Mouse (Mus musculus): ENCODE results near the gene Prkaca.

DNA sequence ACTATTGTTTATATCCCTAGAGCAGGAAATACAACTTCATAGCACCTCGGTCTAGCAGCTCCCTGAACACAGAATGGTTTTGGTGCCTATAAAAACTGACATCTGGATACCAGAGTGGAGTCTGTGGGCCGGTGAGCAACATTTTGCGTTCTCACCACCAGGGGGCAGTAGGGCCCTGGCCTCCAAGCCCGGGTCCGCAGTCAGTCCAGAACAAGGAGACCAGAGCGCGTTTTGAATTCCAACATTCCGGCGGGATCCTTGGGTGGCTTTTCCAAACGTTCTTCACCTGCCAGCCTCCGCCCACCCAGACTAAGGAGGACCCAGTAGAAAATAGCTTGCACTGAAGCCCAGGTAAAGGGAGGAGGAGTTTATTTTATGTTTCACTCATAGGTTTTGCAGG lies 37.1 kb downstream of the Prkaca start:
- TF ChIP-seq CTCF (IDR thresholded peaks at IDR 0.05 in 2 of 3, conservative IDR thresholded peaks at IDR 0.05 in 1 of 3; ENCODE audit: control insufficient read depth in 1 of 3, insufficient read depth in 1 of 3, low read depth in 2 of 3, low read length in 3 of 3, poor library complexity in 1 of 3, severe bottlenecking in 1 of 3) (peak; percentile 66 to 94 (median 90)), GABPA (IDR thresholded peaks at IDR 0.05; ENCODE audit: low read depth, low read length) (no peak), POLR2A (IDR thresholded peaks at IDR 0.05; ENCODE audit: control insufficient read depth in 1 of 2, insufficient read depth in 1 of 2, low read depth in 1 of 2, low read length in 2 of 2, poor library complexity in 1 of 2) (no peak), TBP (IDR thresholded peaks at IDR 0.05; ENCODE audit: low read depth, low read length) (no peak), GATA1 (IDR thresholded peaks at IDR 0.05; ENCODE audit: low read depth, low read length) (no peak), SIN3A (IDR thresholded peaks at IDR 0.05; ENCODE audit: low read length) (no peak), RCOR1 (IDR thresholded peaks at IDR 0.05; ENCODE audit: low read depth, low read length) (no peak)

Data from MEL (cell line).